In the genomic region with DNA sequence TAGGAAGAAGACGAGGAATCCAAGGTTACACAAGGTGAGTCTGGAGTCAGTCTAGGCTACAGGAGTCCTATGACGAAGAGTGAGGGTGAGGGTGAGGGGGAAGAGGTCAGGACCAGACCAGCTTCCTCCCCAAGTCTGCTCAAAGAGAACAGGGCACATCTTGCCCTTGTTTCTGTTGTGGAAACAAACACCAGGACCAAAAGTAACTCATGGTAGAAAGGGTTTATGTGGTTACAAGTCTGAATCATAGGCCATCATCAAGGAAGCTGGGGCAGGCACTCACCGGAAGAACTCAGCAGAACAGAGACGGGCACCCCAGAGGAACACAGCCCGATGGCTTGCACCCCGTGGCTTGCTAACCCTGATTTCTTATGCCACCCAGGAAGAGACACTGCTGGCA, we compare ENCODE assay signal across 11 mouse cellular contexts.
"Had no signal": no experiment of that assay in that cellular context is flagged by ENCODE, and none has a peak within 500 bp of the region (broad histone marks: within the 10 kb centered on the region; RNA-seq: fewer than 3 reads in every experiment).

No protein-coding gene starts in this region.

- DNase-seq: kidney, adult 2 months; kidney, postnatal 25 days; layer of hippocampus, postnatal 36 days; liver, embryonic 13.5 days; lung, adult 18-20 months; lung, postnatal 10 days; lung, postnatal 36 days; midbrain, embryonic 14.5 days; retina, postnatal 1 day; thymus, adult 18-20 months; thymus, postnatal 36 days had no signal
